Mouse (Mus musculus) CD4-positive naive resting alpha-beta T cell, adult 57 days (primary cell): ENCODE results near the gene Rnf216. TPM values are rescaled to one million over a fixed set of nuclear protein-coding genes. Genes with fewer than 3 reads are reported as not detected.

ENCODE experiments used
- total RNA-seq: library from RNA; stranded (reverse); gene quantifications from one replicate; pipeline ENCODE4 v1.2.4, GENCODE M21; 2023

The Rnf216 gene
- total RNA-seq, result 11.9 TPM

DNA sequence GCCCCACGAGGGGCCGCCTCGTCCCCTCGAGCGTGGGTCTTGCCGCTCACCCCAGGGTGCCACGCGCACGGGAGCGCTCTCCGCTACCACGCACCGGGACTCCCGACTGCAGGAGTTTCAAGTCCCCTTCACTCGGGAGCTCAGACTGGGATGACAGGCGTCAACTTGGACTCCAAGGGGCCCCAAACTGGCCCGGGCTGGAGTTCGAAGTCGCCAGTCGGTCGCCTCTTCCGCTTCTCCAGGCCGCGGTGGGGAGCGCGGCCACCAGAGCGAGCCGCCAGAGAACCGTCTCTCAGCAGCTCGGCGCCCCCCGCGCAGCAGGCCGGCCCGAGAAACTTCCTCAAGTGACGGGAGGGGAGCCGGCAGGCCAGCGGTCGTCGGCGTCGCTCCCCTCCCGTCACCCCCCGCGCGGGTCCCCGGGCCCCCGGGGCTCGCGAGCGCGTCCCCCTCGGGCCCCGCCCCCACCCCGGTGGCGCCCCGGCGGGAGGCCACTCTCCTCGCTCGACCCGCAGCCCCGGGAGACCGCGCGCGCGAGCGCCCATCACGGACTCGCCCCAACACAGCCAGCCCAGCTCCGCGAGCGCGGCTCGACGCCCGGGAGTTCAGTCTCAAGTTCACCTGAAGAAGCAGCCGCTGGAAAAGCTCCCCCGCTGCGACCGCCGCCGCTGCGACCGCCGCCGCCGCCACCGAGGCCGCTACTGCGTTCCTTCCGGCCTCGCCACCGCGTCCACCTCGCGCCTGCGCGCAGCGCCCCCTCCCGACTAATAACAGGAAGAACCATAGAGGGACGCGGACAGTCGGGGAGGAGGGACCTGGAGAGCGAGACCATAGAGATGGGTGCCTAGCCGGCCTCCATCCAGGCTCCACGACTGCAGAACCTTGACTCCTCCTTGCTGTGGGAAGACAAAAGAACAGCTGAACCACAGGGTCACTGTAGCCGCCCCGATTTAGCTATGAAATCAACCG lies at the start of gene Rnf216:
TSS of gene Rnf216 (minus strand) at position 714 of the 966 bp plus-strand sequence.

DNA sequence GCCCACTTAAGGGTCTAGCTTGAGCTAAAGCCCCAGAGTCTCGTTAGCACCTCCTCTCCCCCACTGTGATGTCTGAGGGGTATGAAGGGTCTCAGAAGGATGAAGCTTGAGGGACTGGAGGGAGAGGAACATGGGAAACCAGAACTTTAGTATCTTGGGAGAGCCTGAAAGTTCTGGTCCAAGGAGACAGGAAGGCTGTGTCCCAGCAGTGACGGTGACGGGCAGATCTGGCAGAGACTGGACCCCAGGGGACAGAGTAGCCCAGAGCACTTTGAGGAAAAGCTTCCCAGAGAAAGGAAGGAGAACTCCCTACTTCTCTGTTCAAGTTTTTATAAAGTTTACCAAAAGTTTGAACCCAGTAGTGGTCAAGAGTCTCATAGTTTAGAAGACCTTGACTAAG lies 34.7 kb upstream of the Rnf216 start, which contains the start of gene Olfr718-ps1:
TSS of gene Olfr718-ps1 (minus strand) at position 101 of the 400 bp plus-strand sequence.

DNA sequence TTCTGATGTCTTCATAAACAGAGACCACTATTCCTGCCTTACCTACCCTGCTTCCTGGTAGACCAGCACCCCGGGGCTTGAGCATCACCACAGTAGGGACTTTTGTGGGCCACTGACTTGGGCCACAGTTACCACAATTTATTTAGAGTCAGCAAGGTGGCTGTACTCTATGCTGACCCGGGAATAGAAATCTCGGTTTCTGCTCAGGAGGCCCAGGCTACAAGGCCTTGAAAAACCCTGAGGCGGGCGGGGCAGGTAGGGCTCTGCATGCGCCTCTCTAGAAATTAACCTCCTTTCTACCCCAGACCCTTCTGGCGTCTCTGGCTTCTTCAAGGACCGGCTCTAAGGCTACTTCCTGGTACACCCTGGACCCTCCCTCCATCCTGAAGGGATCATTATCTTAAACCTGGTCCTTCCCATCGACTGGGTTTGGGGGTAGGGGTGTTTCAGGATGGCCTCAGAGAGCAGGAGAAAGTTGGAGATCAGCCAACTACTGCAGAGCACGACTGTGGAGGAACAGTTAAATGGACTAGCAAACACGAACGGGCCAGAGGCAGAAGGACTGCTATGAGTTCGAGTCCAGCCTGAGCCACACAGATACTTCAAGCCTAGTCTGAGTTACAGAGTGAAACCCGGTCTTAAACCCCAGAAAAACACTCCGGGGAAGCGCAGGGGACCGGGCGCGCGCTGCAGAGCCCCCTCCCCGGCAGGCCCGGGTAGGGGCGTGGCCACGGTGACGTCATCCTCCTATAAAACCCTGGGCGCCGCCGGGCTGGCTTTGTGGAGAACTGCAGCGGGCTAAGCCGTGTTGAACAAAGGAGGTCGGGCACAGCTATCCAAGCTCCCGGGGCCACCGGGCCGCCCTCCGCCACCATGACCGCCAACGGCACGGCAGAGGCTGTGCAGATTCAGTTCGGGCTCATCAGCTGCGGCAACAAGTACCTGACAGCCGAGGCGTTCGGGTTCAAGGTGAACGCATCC lies 152.9 kb downstream of the Rnf216 start, which contains the start of gene Fscn1:
TSS of gene Fscn1 (plus strand) at position 768 of the 981 bp plus-strand sequence.

Other genes with a start within 250 kb of the Rnf216 start
- 5.4 TPM for gene Fbxl18, start 217.6 kb downstream of the Rnf216 start, total RNA-seq
- gene Actb, start 206.2 kb downstream of the Rnf216 start, total RNA-seq, result 8,137 TPM
- 1.9 TPM for gene Fscn1, start 152.7 kb downstream of the Rnf216 start, total RNA-seq
- 0.12 TPM for gene Olfr718-ps1, start 34.6 kb upstream of the Rnf216 start, total RNA-seq
- gene Rbak, start 67.8 kb upstream of the Rnf216 start, total RNA-seq, result 12.6 TPM
- gene Spdye4b, start 68.0 kb upstream of the Rnf216 start, total RNA-seq, result not detected
- not detected for gene Spdye4a, start 113.9 kb upstream of the Rnf216 start, total RNA-seq
- 41.9 TPM for gene Zfp12, start 122.2 kb upstream of the Rnf216 start, total RNA-seq
- gene Zfp316, start 157.0 kb upstream of the Rnf216 start, total RNA-seq, result 1.4 TPM
- gene Zfp853, start 180.6 kb upstream of the Rnf216 start, total RNA-seq, result 0.86 TPM
- gene E130309D02Rik, start 202.4 kb upstream of the Rnf216 start, total RNA-seq, result 38.4 TPM
- gene Zdhhc4, start 216.3 kb upstream of the Rnf216 start, total RNA-seq, result 56.6 TPM
- gene Grid2ip, start 244.3 kb upstream of the Rnf216 start, total RNA-seq, result not detected